Mouse (Mus musculus) frontal cortex, postnatal 10 days (tissue): ENCODE data around the gene BC030499.

Source experiments
- DNase-seq, 2 experiments: peaks; one replicate each; pipeline ENCODE4 v3.0.0; 2022; ENCODE audit warnings: low spot score in 2 of 2, mixed read lengths in 1 of 2

BC030499 gene

DNA sequence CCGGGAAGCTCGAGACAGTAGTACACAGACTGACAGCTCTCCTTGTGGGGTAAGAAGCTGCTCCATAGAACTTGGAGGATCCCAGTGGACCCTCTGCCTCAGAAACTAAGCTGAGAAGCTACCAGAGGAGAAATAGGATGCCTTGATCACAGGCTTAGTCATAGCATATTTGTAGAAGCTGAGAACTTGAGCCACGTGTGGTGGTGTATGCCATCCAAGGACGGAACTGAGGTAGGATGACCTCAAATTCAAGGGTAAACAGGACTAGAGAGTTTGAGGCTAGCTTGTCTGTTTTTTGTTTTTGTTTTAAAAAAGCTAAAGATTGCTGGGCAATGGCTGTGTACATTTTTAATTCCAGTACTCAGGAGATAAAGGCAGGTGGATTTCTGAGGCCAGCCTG is 14.6 kb downstream of the BC030499 start:
- no peak for DNase-seq

DNA sequence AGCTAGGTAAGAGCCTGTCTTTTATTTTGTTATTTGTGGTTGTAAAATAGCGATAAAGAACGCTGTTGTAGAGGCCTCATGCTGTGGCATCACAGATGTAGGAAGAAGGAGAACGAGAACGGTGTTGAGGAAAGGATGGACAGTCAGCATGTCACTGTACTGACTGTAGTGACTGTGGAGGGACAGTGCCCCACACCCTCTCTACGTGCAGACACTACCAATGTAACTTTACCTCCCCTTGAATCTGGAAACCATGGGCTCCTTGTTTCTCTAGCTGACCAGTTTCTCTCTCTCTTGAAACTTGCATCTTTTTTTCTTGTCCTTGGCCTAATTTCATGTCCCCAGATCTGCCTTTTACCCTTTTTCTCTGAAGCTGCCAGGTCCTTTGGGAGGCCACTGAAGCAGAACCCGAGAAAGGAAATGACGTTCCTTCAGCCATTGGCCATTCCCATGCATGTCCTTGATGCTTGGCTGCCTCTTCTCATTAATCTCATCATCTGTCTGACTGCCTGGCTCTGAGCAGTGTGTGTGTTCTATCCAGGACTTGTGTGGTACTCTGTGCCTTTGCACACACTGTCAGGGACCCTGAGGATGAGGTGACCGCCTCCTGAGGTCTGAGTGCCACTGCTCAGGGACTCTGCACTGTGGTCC is 20.3 kb downstream of the BC030499 start:
- no peak for DNase-seq

GRCm38 (mm10) chr11:78313662-78314061 is 23.0 kb downstream of the BC030499 start:
- DNase-seq = no peak

- no peak for DNase-seq
Measured at GRCm38 (mm10) chr11:78318411-78318810, 27.8 kb downstream of the BC030499 start.

- peak in 1 of 2 experiments; percentile 64 for DNase-seq
Measured at GRCm38 (mm10) chr11:78322076-78322831, 31.6 kb downstream of the BC030499 start.

- peak; percentile 69 to 84 for DNase-seq
Measured at GRCm38 (mm10) chr11:78322860-78323259, 32.2 kb downstream of the BC030499 start, which contains the start of gene Aldoc. TSS of gene Aldoc (plus strand) at chr11:78322968.

- peak in 1 of 2 experiments; percentile 57 for DNase-seq
Measured at GRCm38 (mm10) chr11:78324000-78324785, 33.6 kb downstream of the BC030499 start.

- no peak for DNase-seq
Measured at GRCm38 (mm10) chr11:78324965-78325364, 34.3 kb downstream of the BC030499 start.

- no peak for DNase-seq
Measured at GRCm38 (mm10) chr11:78327215-78327614, 36.6 kb downstream of the BC030499 start.

- DNase-seq = peak; percentile 90 to 94
Measured at GRCm38 (mm10) chr11:78327634-78328511, 37.2 kb downstream of the BC030499 start, which contains the start of gene Pigs. TSS of gene Pigs (plus strand) at chr11:78328415.

GRCm38 (mm10) chr11:78328512-78329056 is 37.9 kb downstream of the BC030499 start:
- DNase-seq = no peak

DNA sequence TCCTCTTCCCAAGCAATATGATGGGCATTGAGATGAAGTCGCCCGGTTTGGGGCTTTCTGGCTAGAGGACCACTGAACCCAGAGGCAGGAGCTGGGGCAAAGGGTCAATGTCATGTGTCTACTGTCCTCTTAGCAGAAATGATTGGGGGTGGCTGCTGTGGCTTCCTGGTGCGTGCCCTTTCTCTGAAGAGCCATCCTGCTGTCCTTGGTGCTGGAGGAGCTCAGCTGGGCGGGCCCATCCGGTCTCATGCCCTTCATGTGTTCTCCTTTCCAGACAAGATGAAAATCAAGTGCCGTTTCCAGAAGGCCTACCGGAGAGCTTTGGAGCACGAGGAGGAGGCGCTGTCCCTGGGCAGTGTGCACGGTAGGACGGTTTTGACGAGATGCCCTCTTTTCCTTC is 42.0 kb downstream of the BC030499 start:
- DNase-seq = no peak

- DNase-seq = no peak
Measured at GRCm38 (mm10) chr11:78333992-78334391, 43.4 kb downstream of the BC030499 start.

DNA sequence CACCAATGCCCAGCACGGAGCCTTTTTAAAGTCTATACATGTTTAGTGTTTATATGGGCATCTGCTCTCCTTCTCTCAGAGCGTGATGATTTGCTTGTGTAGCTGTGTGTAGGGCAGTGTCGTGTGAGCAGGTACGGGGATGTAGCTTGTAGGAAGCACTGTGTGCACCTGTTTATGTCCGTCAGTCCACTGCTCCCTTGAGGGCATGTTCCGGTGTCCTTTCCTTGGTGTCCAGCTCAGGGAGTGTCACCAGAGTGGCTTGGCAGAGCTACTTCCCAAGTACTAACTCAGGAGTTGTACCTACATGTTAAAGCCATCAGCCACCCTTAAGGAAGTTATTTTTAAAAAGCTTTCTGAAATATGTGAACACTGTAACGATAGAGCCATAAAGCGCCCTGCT is 46.4 kb downstream of the BC030499 start:
- no peak for DNase-seq

DNA sequence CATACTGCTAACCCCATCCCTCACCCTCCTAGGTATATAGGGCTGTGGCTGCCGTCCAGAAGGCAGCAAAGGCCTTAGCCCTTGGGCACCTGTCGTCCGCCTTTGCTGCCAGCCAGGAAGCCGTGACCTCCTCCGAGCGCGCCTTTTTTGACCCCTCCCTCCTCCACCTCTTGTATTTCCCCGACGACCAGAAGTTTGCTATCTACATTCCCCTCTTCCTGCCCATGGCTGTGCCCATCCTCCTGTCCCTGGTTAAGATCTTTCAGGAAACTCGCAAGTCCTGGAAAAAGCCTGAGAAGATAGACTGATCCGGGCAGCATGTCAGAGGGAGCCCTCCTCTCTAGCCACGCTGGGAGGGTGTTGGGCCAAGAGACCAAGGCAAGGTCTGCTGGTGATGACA is 51.1 kb downstream of the BC030499 start:
- no peak for DNase-seq

- DNase-seq = peak in 1 of 2 experiments; percentile 71
Measured at GRCm38 (mm10) chr11:78343381-78344327, 53.0 kb downstream of the BC030499 start, which contains the start of gene Unc119. TSS of gene Unc119 (plus strand) at chr11:78343482.

DNA sequence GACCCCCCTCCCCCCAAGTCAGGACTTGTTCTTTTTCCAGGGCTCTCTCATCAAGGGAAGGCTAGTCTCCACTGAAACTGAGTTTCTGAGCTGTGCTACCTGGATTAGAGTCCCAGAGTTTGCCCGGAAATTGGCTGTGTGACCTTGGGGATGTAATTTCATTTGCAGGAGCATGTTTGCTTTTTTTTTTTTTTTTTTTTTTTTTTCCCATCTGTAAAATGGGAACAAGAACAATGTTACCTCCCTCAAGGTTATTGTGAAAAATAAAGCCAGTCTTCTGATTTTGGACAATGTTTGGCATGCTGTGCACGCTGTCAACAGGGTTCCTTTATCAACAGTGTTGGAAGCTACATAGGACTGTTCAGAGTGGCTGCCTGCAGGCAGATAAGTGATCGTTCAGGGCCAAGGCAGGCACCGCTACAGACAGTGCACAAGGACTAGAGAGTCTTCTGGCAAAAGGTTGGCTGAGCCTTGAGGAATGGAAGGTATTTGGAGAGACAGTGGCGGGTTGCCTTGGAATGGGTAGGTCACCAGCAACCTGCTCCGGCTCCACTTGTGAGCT is 53.8 kb downstream of the BC030499 start:
- no peak for DNase-seq

GRCm38 (mm10) chr11:78344890-78345715 is 54.5 kb downstream of the BC030499 start:
- no peak for DNase-seq
